ENCODE assay signal across 16 mouse cellular contexts in genomic region chr5:25696256-25696655, GRCm38 (mm10). TPM values are rescaled to one million over a fixed set of nuclear protein-coding genes. Genes with fewer than 3 reads are reported as not detected.
A peak's percentile ranks its signal among the peaks of the same experiment; 100 is the strongest.
DNase-seq lines count a peak whose midpoint lies in the region; ATAC-seq lines count a peak whose summit lies in the region.
"Had no signal": no experiment of that assay in that cellular context is flagged by ENCODE, and none has a peak within 500 bp of the region (broad histone marks: within the 10 kb centered on the region; RNA-seq: fewer than 3 reads in every experiment).

No protein-coding gene starts in this region.

- H3K4me2 ChIP-seq in intestine, embryonic 14.5 days (ENCODE audit: low read length), result no peak overlapping the region
- no peak overlapping the region for H3K4me2 ChIP-seq in intestine, embryonic 16.5 days (ENCODE audit: low read depth, low read length)
- H3K4me2 ChIP-seq: embryonic facial prominence, embryonic 15.5 days; hindbrain, embryonic 12.5 days; lung, embryonic 14.5 days; midbrain, embryonic 11.5 days; neural tube, embryonic 15.5 days had no signal

- no peaks in the 10 kb centered on the region for H3K4me1 ChIP-seq in intestine, embryonic 14.5 days (replicated peaks; ENCODE audit: control insufficient read depth, insufficient read depth, low read length)
- H3K4me1 ChIP-seq in intestine, embryonic 16.5 days (ENCODE audit: control insufficient read depth, insufficient read depth, low read length), result no peaks in the 10 kb centered on the region
- H3K4me1 ChIP-seq: embryonic facial prominence, embryonic 15.5 days; hindbrain, embryonic 12.5 days; neural tube, embryonic 15.5 days had no signal

- H3K27me3 ChIP-seq in intestine, embryonic 14.5 days (replicated peaks; ENCODE audit: control insufficient read depth, insufficient read depth, low read length), result no peaks in the 10 kb centered on the region
- no peaks in the 10 kb centered on the region for H3K27me3 ChIP-seq in intestine, embryonic 16.5 days (replicated peaks; ENCODE audit: control insufficient read depth, insufficient read depth, low read length)
- H3K27me3 ChIP-seq: embryonic facial prominence, embryonic 15.5 days; hindbrain, embryonic 12.5 days; neural tube, embryonic 15.5 days had no signal

- DNase-seq in cerebellum, adult 18-20 months, result peak; percentile 23 to 56
- no peak for DNase-seq in cerebellum, adult 8-10 months
- peak; percentile 12 for DNase-seq in intestine, embryonic 14.5 days (ENCODE audit: low spot score)
- peak; percentile 10 for DNase-seq in adrenal gland, postnatal 25 days
- DNase-seq in cerebellum, adult 9-11 months, result peak; percentile 25
- DNase-seq: embryo, embryonic 11 days; gastrocnemius, postnatal 14 days; lung, embryonic 14.5 days; lung, postnatal 4 days had no signal

- H3K36me3 ChIP-seq in intestine, embryonic 14.5 days (ENCODE audit: control insufficient read depth, insufficient read depth, low read length), result peaks cover 34% of the 10 kb centered on the region
- H3K36me3 ChIP-seq in intestine, embryonic 16.5 days (ENCODE audit: control insufficient read depth, insufficient read depth, low read length), result no peaks in the 10 kb centered on the region

- H3K27ac ChIP-seq in intestine, embryonic 14.5 days (ENCODE audit: low read depth), result no peak overlapping the region
- no peak overlapping the region for H3K27ac ChIP-seq in intestine, embryonic 16.5 days (ENCODE audit: low read length)
- H3K27ac ChIP-seq: embryonic facial prominence, embryonic 15.5 days; hindbrain, embryonic 12.5 days; neural tube, embryonic 15.5 days had no signal

- WGBS in intestine, embryonic 14.5 days, result 94% methylated on average over 7 of the region's 7 CpGs
- 89% methylated on average over 7 of the region's 7 CpGs for WGBS in intestine, embryonic 16.5 days

- no peak overlapping the region for H3K4me3 ChIP-seq in intestine, embryonic 14.5 days (ENCODE audit: low read depth, low read length)
- no peak overlapping the region for H3K4me3 ChIP-seq in intestine, embryonic 16.5 days (ENCODE audit: low read length)
- H3K4me3 ChIP-seq: embryonic facial prominence, embryonic 15.5 days; hindbrain, embryonic 12.5 days; neural tube, embryonic 15.5 days had no signal

- no peak for ATAC-seq in intestine, embryonic 14.5 days (replicated peaks; ENCODE audit: low FRiP score, low TSS enrichment, low read depth)
- no peak for ATAC-seq in intestine, embryonic 16.5 days
- no peak for ATAC-seq in megakaryocyte-erythroid progenitor cell, adult 5-6 weeks (replicated peaks; ENCODE audit: low FRiP score, low TSS enrichment, poor library complexity, severe bottlenecking)
- ATAC-seq: intestine, postnatal 0 days had no signal

- 0 out of 2 replicates have a peak, but pooled peaks cover 5% of the 10 kb centered on the region for H3K9me3 ChIP-seq in intestine, embryonic 14.5 days (ENCODE audit: control insufficient read depth, low read length)
- H3K9me3 ChIP-seq in intestine, embryonic 16.5 days (ENCODE audit: control insufficient read depth, low read length), result no peaks in the 10 kb centered on the region
- H3K9me3 ChIP-seq: embryonic facial prominence, embryonic 15.5 days; hindbrain, embryonic 12.5 days; neural tube, embryonic 15.5 days had no signal

- H3K9ac ChIP-seq in intestine, embryonic 14.5 days (ENCODE audit: low read length), result no peak overlapping the region
- no peak overlapping the region for H3K9ac ChIP-seq in intestine, embryonic 16.5 days (ENCODE audit: low read depth, low read length)
- H3K9ac ChIP-seq: embryonic facial prominence, embryonic 15.5 days; hindbrain, embryonic 12.5 days; lung, embryonic 14.5 days; neural tube, embryonic 15.5 days had no signal

RNA-seq across cellular contexts. Expression of gene Xrcc2, which starts 9.4 kb away (rescaled TPM):
- 6.7 and 9.4 TPM in 2 replicates for polyA plus RNA-seq in intestine, embryonic 14.5 days (2014; fragmentation: Nextera tagmentation; extraction: Ambion mirVana)
- polyA plus RNA-seq in intestine, embryonic 16.5 days (2015; fragmentation: Nextera tagmentation; extraction: Ambion mirVana), result 4.3 and 4.4 TPM in 2 replicates
- total RNA-seq in adrenal gland, postnatal 25 days (2021), result 6.1 and 6.8 TPM in 2 replicates
- total RNA-seq in megakaryocyte-erythroid progenitor cell, adult 5-6 weeks (2014; fragmentation: Nextera tagmentation), result 18.5 and 31.4 TPM in 2 replicates
- total RNA-seq in megakaryocyte-erythroid progenitor cell, adult 5-6 weeks (2017), result 12.3 and 14.3 TPM in 2 replicates
